ENCODE assay signal across 12 mouse cellular contexts in the genomic region with DNA sequence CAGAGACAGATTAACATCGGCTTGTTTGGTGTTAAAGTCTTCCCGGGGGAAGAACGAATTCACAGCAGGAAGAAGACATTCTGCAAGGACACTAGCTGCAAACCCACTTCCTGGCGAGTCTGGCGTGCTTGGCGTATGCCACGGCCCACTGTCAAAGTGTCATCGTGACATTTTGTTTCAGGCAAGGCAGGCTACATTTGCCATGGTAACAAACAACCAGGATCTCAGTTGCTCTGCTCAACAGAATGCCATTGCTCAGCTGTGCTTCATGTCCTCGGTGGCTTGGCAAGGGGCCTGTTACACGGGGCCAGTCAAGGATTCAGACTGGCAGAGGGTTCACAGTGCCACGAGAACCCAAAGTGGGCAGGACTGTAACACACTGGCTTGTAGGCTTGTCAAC.
A peak's percentile ranks its signal among the peaks of the same experiment; 100 is the strongest.
DNase-seq lines count a peak whose midpoint lies in the region.
"Had no signal": no experiment of that assay in that cellular context is flagged by ENCODE, and none has a peak within 500 bp of the region (broad histone marks: within the 10 kb centered on the region; RNA-seq: fewer than 3 reads in every experiment).

No protein-coding gene starts in this region.

- intact Hi-C loops in gastrocnemius, postnatal 36 days (cut with DNase I), result no loop called here
- intact Hi-C loops in left cerebral cortex, postnatal 4 days (cut with DNase I), result no loop called here

- peak; percentile 12 for DNase-seq in gastrocnemius, postnatal 25 days
- no peak for DNase-seq in gastrocnemius, postnatal 36 days
- peak; percentile 43 for DNase-seq in right cerebral cortex, adult 18-20 months
- no peak for DNase-seq in right cerebral cortex, postnatal 4 days
- DNase-seq in left cerebral cortex, postnatal 4 days, result peak; percentile 53
- DNase-seq in kidney, adult 8-10 months, result no peak
- DNase-seq in testis, postnatal 10 days (ENCODE audit: low spot score), result no peak
- DNase-seq: adrenal gland, postnatal 10 days; cerebellum, adult 9-10 months; embryo, embryonic 11 days; lung, postnatal 10 days; thymus, adult 18-20 months had no signal

Comparison
In these comparisons a context has a peak if more than half of its experiments do, and no peak if none do; other contexts are left out.
1. DNase-seq: peak in gastrocnemius, postnatal 25 days (single experiment), right cerebral cortex, adult 18-20 months (single experiment) and left cerebral cortex, postnatal 4 days (single experiment); none in gastrocnemius, postnatal 36 days (0 of 2), right cerebral cortex, postnatal 4 days (single experiment), kidney, adult 8-10 months (0 of 2) and testis, postnatal 10 days (single experiment).